Mouse (Mus musculus): Measurements from ENCODE around the gene Ltb. TPM values are rescaled to one million over a fixed set of nuclear protein-coding genes. Genes with fewer than 3 reads are reported as not detected.

Gene Ltb
- polyA plus RNA-seq (2011; ENCODE audit: insufficient read length, low read depth, missing spikeins), result not detected in 2 replicates

- H3K4me3 ChIP-seq (ENCODE audit: insufficient read depth, low read length), result no peak within 1 kb of the TSS
- no peak for TF ChIP-seq CTCF (IDR thresholded peaks at IDR 0.05; ENCODE audit: borderline replicate concordance, insufficient read depth, low read length)
- no peak for TF ChIP-seq POLR2A (IDR thresholded peaks at IDR 0.05; ENCODE audit: low read depth, low read length)
- no peak within 1 kb of the TSS for H3K27ac ChIP-seq (ENCODE audit: insufficient read depth, low read length)
- no peaks in the 10 kb centered on the region; the same call in 1 of the 2 replicates for H3K4me1 ChIP-seq (ENCODE audit: control insufficient read depth, insufficient read depth, low read length)
Observed at GRCm38 (mm10) chr17:35193881-35194843, at the start of gene Ltb. Gene Ltb (plus strand): TSS chr17:35194439.

GRCm38 (mm10) chr17:35146139-35146538 lies 48.1 kb upstream of the Ltb start:
- H3K4me1 ChIP-seq (ENCODE audit: control insufficient read depth, insufficient read depth, low read length), result no peaks in the 10 kb centered on the region
- no peak overlapping the region for H3K27ac ChIP-seq (ENCODE audit: insufficient read depth, low read length)
- TF ChIP-seq CTCF (IDR thresholded peaks at IDR 0.05; ENCODE audit: borderline replicate concordance, insufficient read depth, low read length) (no peak), POLR2A (IDR thresholded peaks at IDR 0.05; ENCODE audit: low read depth, low read length) (no peak)
- H3K4me3 ChIP-seq (ENCODE audit: insufficient read depth, low read length), result no peak overlapping the region

GRCm38 (mm10) chr17:35147348-35147747 lies 46.9 kb upstream of the Ltb start:
- Histone ChIP-seq H3K4me3 (ENCODE audit: insufficient read depth, low read length) (no peak overlapping the region), H3K4me1 (ENCODE audit: control insufficient read depth, insufficient read depth, low read length) (no peaks in the 10 kb centered on the region), H3K27ac (ENCODE audit: insufficient read depth, low read length) (no peak overlapping the region)
- TF ChIP-seq POLR2A (IDR thresholded peaks at IDR 0.05; ENCODE audit: low read depth, low read length), result no peak
- TF ChIP-seq CTCF (IDR thresholded peaks at IDR 0.05; ENCODE audit: borderline replicate concordance, insufficient read depth, low read length), result no peak

- no peak for TF ChIP-seq CTCF (IDR thresholded peaks at IDR 0.05; ENCODE audit: borderline replicate concordance, insufficient read depth, low read length)
- no peak for TF ChIP-seq POLR2A (IDR thresholded peaks at IDR 0.05; ENCODE audit: low read depth, low read length)
- no peaks in the 10 kb centered on the region for H3K4me1 ChIP-seq (ENCODE audit: control insufficient read depth, insufficient read depth, low read length)
- no peak overlapping the region for H3K27ac ChIP-seq (ENCODE audit: insufficient read depth, low read length)
- H3K4me3 ChIP-seq (ENCODE audit: insufficient read depth, low read length), result no peak overlapping the region
Observed at GRCm38 (mm10) chr17:35147922-35148639, 46.2 kb upstream of the Ltb start.

- no peak for TF ChIP-seq POLR2A (IDR thresholded peaks at IDR 0.05; ENCODE audit: low read depth, low read length)
- H3K4me1 ChIP-seq (ENCODE audit: control insufficient read depth, insufficient read depth, low read length), result no peaks in the 10 kb centered on the region; the same call in 1 of the 2 replicates
- H3K4me3 ChIP-seq (ENCODE audit: insufficient read depth, low read length), result no peak overlapping the region
- no peak overlapping the region for H3K27ac ChIP-seq (ENCODE audit: insufficient read depth, low read length)
Observed at GRCm38 (mm10) chr17:35152121-35152520, 42.1 kb upstream of the Ltb start.

- H3K27ac ChIP-seq (ENCODE audit: insufficient read depth, low read length), result no peak overlapping the region
- TF ChIP-seq CTCF (IDR thresholded peaks at IDR 0.05; ENCODE audit: borderline replicate concordance, insufficient read depth, low read length) (no peak), POLR2A (IDR thresholded peaks at IDR 0.05; ENCODE audit: low read depth, low read length) (no peak)
- no peak overlapping the region for H3K4me3 ChIP-seq (ENCODE audit: insufficient read depth, low read length)
- no peaks in the 10 kb centered on the region; the same call in 1 of the 2 replicates for H3K4me1 ChIP-seq (ENCODE audit: control insufficient read depth, insufficient read depth, low read length)
Observed at GRCm38 (mm10) chr17:35153077-35153476, 41.2 kb upstream of the Ltb start.

- no peak overlapping the region for H3K4me3 ChIP-seq (ENCODE audit: insufficient read depth, low read length)
- no peaks in the 10 kb centered on the region; the same call in 1 of the 2 replicates for H3K4me1 ChIP-seq (ENCODE audit: control insufficient read depth, insufficient read depth, low read length)
- no peak overlapping the region for H3K27ac ChIP-seq (ENCODE audit: insufficient read depth, low read length)
- TF ChIP-seq POLR2A (IDR thresholded peaks at IDR 0.05; ENCODE audit: low read depth, low read length), result no peak
- TF ChIP-seq CTCF (IDR thresholded peaks at IDR 0.05; ENCODE audit: borderline replicate concordance, insufficient read depth, low read length), result no peak
Observed at GRCm38 (mm10) chr17:35153931-35154330, 40.3 kb upstream of the Ltb start.

- Histone ChIP-seq H3K4me3 (ENCODE audit: insufficient read depth, low read length) (no peak overlapping the region), H3K4me1 (ENCODE audit: control insufficient read depth, insufficient read depth, low read length) (no peaks in the 10 kb centered on the region; the same call in 1 of the 2 replicates), H3K27ac (ENCODE audit: insufficient read depth, low read length) (no peak overlapping the region)
- TF ChIP-seq CTCF (IDR thresholded peaks at IDR 0.05; ENCODE audit: borderline replicate concordance, insufficient read depth, low read length) (no peak), POLR2A (IDR thresholded peaks at IDR 0.05; ENCODE audit: low read depth, low read length) (no peak)
Observed at GRCm38 (mm10) chr17:35154616-35155015, 39.6 kb upstream of the Ltb start.

- TF ChIP-seq CTCF (IDR thresholded peaks at IDR 0.05; ENCODE audit: borderline replicate concordance, insufficient read depth, low read length) (no peak), POLR2A (IDR thresholded peaks at IDR 0.05; ENCODE audit: low read depth, low read length) (no peak)
- no peak overlapping the region for H3K4me3 ChIP-seq (ENCODE audit: insufficient read depth, low read length)
- no peaks in the 10 kb centered on the region; the same call in 1 of the 2 replicates for H3K4me1 ChIP-seq (ENCODE audit: control insufficient read depth, insufficient read depth, low read length)
- H3K27ac ChIP-seq (ENCODE audit: insufficient read depth, low read length), result no peak overlapping the region
Observed at GRCm38 (mm10) chr17:35155451-35155850, 38.8 kb upstream of the Ltb start.

Data from embryonic fibroblast, embryonic 13.5 days (primary cell).